10 mouse cellular contexts compared by ENCODE assay signal in the genomic region with DNA sequence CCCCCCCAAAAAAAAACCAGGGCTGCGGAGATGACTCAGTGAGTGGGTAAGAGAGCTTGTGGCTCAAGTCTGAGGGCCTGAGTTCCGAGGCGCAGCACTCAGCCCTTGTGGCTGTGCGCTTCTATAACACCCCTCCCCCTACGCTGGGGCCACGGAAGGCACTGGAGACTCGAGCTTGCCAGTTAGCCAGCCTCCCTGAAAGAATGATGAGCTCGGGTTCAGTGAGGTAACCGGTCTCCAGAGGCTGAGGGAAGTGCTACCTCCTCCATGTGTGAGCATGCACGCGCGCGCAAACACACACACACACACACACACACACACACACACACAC.
DNase-seq lines count a peak whose midpoint lies in the region; ATAC-seq lines count a peak whose summit lies in the region.
"Had no signal": no experiment of that assay in that cellular context is flagged by ENCODE, and none has a peak within 500 bp of the region (broad histone marks: within the 10 kb centered on the region; RNA-seq: fewer than 3 reads in every experiment).

No protein-coding gene starts in this region.

- H3K27me3 ChIP-seq in kidney, embryonic 15.5 days: peaks cover 2% of the 10 kb centered on the region; the same call in 1 of the 2 replicates
- no peaks in the 10 kb centered on the region for H3K27me3 ChIP-seq in hindbrain, embryonic 12.5 days

- 7% methylated on average over 13 of the region's 13 CpGs for WGBS in kidney, embryonic 15.5 days
- WGBS in hindbrain, embryonic 12.5 days: 11% methylated on average over 13 of the region's 13 CpGs

- H3K36me3 ChIP-seq in kidney, embryonic 15.5 days: no peaks in the 10 kb centered on the region
- H3K36me3 ChIP-seq in hindbrain, embryonic 12.5 days: no peaks in the 10 kb centered on the region

- H3K27ac ChIP-seq in kidney, embryonic 15.5 days: no peak overlapping the region
- peak overlapping the region; percentile 78 for H3K27ac ChIP-seq in hindbrain, embryonic 12.5 days

- no peak for DNase-seq in kidney, postnatal 36 days
- peak; percentile 67 for DNase-seq in embryo, embryonic 9.5 days (ENCODE audit: extremely low spot score)
- peak; percentile 61 for DNase-seq in neural tube, embryonic 10.5 days (ENCODE audit: extremely low spot score, low spot score)
- no peak for DNase-seq in lung, postnatal 36 days
- no peak for DNase-seq in layer of hippocampus, adult 11-12 months (ENCODE audit: low spot score)
- DNase-seq in cerebellum, adult 11-12 months: no peak
- DNase-seq: spleen, adult 18-20 months had no signal

- H3K4me1 ChIP-seq in kidney, embryonic 15.5 days: peaks cover 8% of the 10 kb centered on the region; the same call in 1 of the 2 replicates
- peaks cover 26% of the 10 kb centered on the region for H3K4me1 ChIP-seq in hindbrain, embryonic 12.5 days

- ATAC-seq in kidney, embryonic 15.5 days (replicated peaks; ENCODE audit: low FRiP score): no peak; the same call in 1 of the 2 replicates
- ATAC-seq in hindbrain, embryonic 12.5 days (ENCODE audit: low FRiP score): peak; percentile 85

- no peak overlapping the region for H3K9ac ChIP-seq in kidney, embryonic 15.5 days
- 0 out of 2 replicates have a peak overlapping the region, but pooled peaks have one; percentile 23 for H3K9ac ChIP-seq in hindbrain, embryonic 12.5 days

- H3K4me3 ChIP-seq in kidney, embryonic 15.5 days (replicated peaks): no peak overlapping the region
- no peak overlapping the region for H3K4me3 ChIP-seq in hindbrain, embryonic 12.5 days
- H3K4me3 ChIP-seq: megakaryocyte, embryonic 14.5 days had no signal

- H3K9me3 ChIP-seq in kidney, embryonic 15.5 days (replicated peaks): no peaks in the 10 kb centered on the region
- no peaks in the 10 kb centered on the region for H3K9me3 ChIP-seq in hindbrain, embryonic 12.5 days (replicated peaks)
- H3K9me3 ChIP-seq: megakaryocyte, embryonic 14.5 days had no signal

- peak overlapping the region; percentile 30; the same call in 1 of the 2 replicates for H3K4me2 ChIP-seq in kidney, embryonic 15.5 days
- H3K4me2 ChIP-seq in hindbrain, embryonic 12.5 days (replicated peaks): peak overlapping the region; percentile 31

Comparison
In these comparisons a context has a peak if more than half of its experiments do, and no peak if none do; other contexts are left out.
1. DNase-seq: peak in embryo, embryonic 9.5 days (single experiment) and neural tube, embryonic 10.5 days (single experiment); none in kidney, postnatal 36 days (0 of 2), lung, postnatal 36 days (single experiment), layer of hippocampus, adult 11-12 months (single experiment) and cerebellum, adult 11-12 months (single experiment).